Mouse (Mus musculus) naive thymus-derived CD4-positive, alpha-beta T cell, adult 2 months (primary cell): ENCODE measurements at regions not wholly inside any gene's neighbourhood (a gene's known extent, or its start where the extent isn't known, plus 50 kb on each side); places are given as distances from the start of the nearest gene placed in this dataset.
"Not testable (repeated sequence)": the region's sequence is repeated elsewhere in the genome, so short reads cannot be mapped to it uniquely, and the experiment has no call there.

Source experiments
- DNase-seq: peaks from one replicate; pipeline ENCODE4 v3.0.0-alpha.2; 2011; ENCODE audit warnings: low read depth

- not testable (repeated sequence) for DNase-seq
Measured at GRCm38 (mm10) chr8:20495542-20495941, 119.2 kb upstream of the Gm21119 start.

- DNase-seq = peak; percentile 1
Measured at GRCm38 (mm10) chr8:20513920-20514319, 100.8 kb upstream of the Gm21119 start.

- DNase-seq = not testable (repeated sequence)
Measured at GRCm38 (mm10) chr8:20516324-20516830, 98.3 kb upstream of the Gm21119 start.

- not testable (repeated sequence) for DNase-seq
Measured at GRCm38 (mm10) chr8:20517551-20517950, 97.2 kb upstream of the Gm21119 start.

GRCm38 (mm10) chr8:20524539-20524938 lies 90.2 kb upstream of the Gm21119 start:
- DNase-seq = not testable (repeated sequence)

- DNase-seq = not testable (repeated sequence)
Measured at GRCm38 (mm10) chr8:20529048-20529447, 85.7 kb upstream of the Gm21119 start.

GRCm38 (mm10) chr8:20539031-20539430 lies 75.7 kb upstream of the Gm21119 start:
- DNase-seq = not testable (repeated sequence)

- DNase-seq = not testable (repeated sequence)
Measured at GRCm38 (mm10) chr8:20544084-20544483, 70.6 kb upstream of the Gm21119 start.

- DNase-seq = not testable (repeated sequence)
Measured at GRCm38 (mm10) chr8:20545347-20545746, 69.4 kb upstream of the Gm21119 start.

GRCm38 (mm10) chr8:20546401-20546800 lies 68.3 kb upstream of the Gm21119 start:
- DNase-seq = not testable (repeated sequence)

GRCm38 (mm10) chr8:20550054-20550778 lies 64.5 kb upstream of the Gm21119 start:
- peak; percentile 65 for DNase-seq

- DNase-seq = not testable (repeated sequence)
Measured at GRCm38 (mm10) chr8:20556501-20557181, 58.1 kb upstream of the Gm21119 start.

- DNase-seq = peak; percentile 2
Measured at GRCm38 (mm10) chr8:20557184-20557583, 57.5 kb upstream of the Gm21119 start.

GRCm38 (mm10) chr8:20557609-20558008 lies 57.1 kb upstream of the Gm21119 start:
- not testable (repeated sequence) for DNase-seq
